Mouse (Mus musculus) G1E (cell line): Measurements from ENCODE around the gene Gria1. TPM values are rescaled to one million over a fixed set of nuclear protein-coding genes. Genes with fewer than 3 reads are reported as not detected.

Experiments used
- ATAC-seq: 2 replicates; pipeline ENCODE4 v1.8.0; 2016; ENCODE audit warnings: mild to moderate bottlenecking; ENCODE audit not compliant: insufficient number of reproducible peaks, poor library complexity, low FRiP score, severe bottlenecking; ENCODE audit errors: extremely low read depth
- DNase-seq: peaks from one replicate; pipeline ENCODE4 v3.0.0; 2012; ENCODE audit warnings: low spot score
- H3K27me3 ChIP-seq: 2 replicates; pipeline ENCODE4 v1.6.1; 2012; ENCODE audit warnings: mild to moderate bottlenecking, low read length, inconsistent platforms; ENCODE audit not compliant: insufficient read depth
- H3K36me3 ChIP-seq: replicated peaks from 2 replicates; pipeline ENCODE3; 2012; ENCODE audit warnings: mild to moderate bottlenecking, inconsistent platforms
- H3K4me1 ChIP-seq: 2 replicates; pipeline ENCODE4 v1.6.1; 2012; ENCODE audit warnings: low read depth, low read length, inconsistent platforms, mixed read lengths; ENCODE audit not compliant: insufficient read depth
- H3K4me3 ChIP-seq: 2 replicates; pipeline ENCODE4 v1.5.1; 2012; ENCODE audit warnings: low read depth, mild to moderate bottlenecking, inconsistent platforms, low read length, moderate library complexity, mixed read lengths
- H3K9me3 ChIP-seq: replicated peaks from 2 replicates; pipeline ENCODE4 v1.6.1; 2012; ENCODE audit warnings: inconsistent platforms
- CTCF ChIP-seq: IDR thresholded peaks from 2 replicates; pipeline ENCODE4 v1.5.1; 2012; ENCODE audit warnings: low read depth, low read length, inconsistent platforms, mixed read lengths
- GATA1 ChIP-seq: IDR thresholded peaks from 2 replicates; pipeline ENCODE4 v1.6.1; 2012; ENCODE audit warnings: borderline replicate concordance, low read length, inconsistent platforms, mixed read lengths
- GATA2 ChIP-seq: IDR thresholded peaks from 2 replicates; pipeline ENCODE4 v1.6.1; 2012; ENCODE audit warnings: low read depth, low read length, inconsistent platforms, borderline replicate concordance
- POLR2AphosphoS5 ChIP-seq: IDR thresholded peaks from 2 replicates; pipeline ENCODE4 v1.6.1; 2012; ENCODE audit warnings: low read depth, low read length, inconsistent platforms; ENCODE audit not compliant: insufficient replicate concordance
- TAL1 ChIP-seq: conservative IDR thresholded peaks from 2 replicates; pipeline ENCODE4 v1.6.1; 2012; ENCODE audit warnings: low read depth, low read length, inconsistent platforms, mixed read lengths
- polyA plus RNA-seq: library from polyadenylated mRNA; stranded (reverse); fragments of >175 nt; gene quantifications from 2 replicates; pipeline ENCODE4 v1.2.3, GENCODE M21; 2012
- total RNA-seq, 2 experiments: library from RNA; stranded (forward) in 1 of 2; stranded (reverse) in 1 of 2; fragments of 200-1000 nt in 1 of 2; fragments of >200 nt in 1 of 2; fragmentation: Nextera tagmentation in 1 of 2; gene quantifications; 2 replicates each; pipeline ENCODE4 v1.2.3; 2014 to 2017

Gria1 gene
- total and polyA plus RNA-seq, 3 experiments = 0.05 TPM; not detected in 2

DNA sequence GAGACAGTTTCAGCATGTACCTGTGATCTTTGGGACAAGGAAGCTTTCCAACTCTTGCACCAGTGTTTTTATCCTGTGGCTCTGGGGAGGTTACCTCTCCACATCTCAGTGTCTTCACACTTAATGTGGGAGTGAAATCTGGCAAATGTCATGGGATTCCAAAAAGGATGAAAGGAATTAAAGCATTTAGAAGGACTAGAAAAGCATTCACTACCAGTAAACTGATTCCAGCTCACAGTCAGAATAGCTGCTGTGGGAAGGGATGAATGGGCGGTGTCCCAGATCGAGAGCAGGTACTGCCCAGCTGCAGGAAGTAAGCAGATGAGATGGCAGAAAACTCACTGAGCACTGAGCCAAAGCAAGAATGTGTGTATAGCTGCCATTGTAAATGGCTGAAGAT lies 224.3 kb downstream of the Gria1 start:
- Histone ChIP-seq H3K36me3 (no peaks in the 10 kb centered on the region), H3K27me3 (no peaks in the 10 kb centered on the region)
- TF ChIP-seq TAL1 (no peak), CTCF (no peak), POLR2AphosphoS5 (no peak), GATA2 (no peak), GATA1 (no peak)

DNA sequence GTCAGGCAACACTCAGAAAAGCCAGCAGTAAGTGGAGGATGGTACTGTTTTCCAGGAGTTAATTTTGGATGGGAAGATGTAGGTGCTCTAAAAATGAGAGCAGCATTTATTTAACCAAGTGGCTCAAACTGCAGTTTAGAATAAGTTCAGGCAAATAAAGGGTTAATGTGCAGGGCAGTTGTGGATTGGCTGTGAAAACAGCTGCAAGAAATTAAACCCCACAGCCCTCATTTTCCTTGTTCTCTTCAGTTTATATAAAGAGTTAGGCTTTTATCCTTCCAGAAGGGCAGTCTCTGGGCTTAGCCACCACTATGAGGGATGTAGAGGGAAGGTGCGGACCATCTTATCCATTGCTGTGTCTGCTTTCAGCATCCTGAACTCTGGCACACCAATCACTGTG lies 225.2 kb downstream of the Gria1 start:
- Histone ChIP-seq H3K27me3 (no peaks in the 10 kb centered on the region), H3K9me3 (peaks cover 25% of the 10 kb centered on the region), H3K4me3 (no peak overlapping the region), H3K36me3 (no peaks in the 10 kb centered on the region), H3K4me1 (no peaks in the 10 kb centered on the region)
- ATAC-seq (no peak), DNase-seq (no peak)
- TF ChIP-seq POLR2AphosphoS5 = no peak
- TF ChIP-seq CTCF = no peak
- TF ChIP-seq TAL1 = no peak
- no peak for TF ChIP-seq GATA1
- no peak for TF ChIP-seq GATA2

More for the DNA sequence above, 224.3 kb downstream of the Gria1 start:
- ATAC-seq (no peak), DNase-seq (no peak)
- H3K4me3 ChIP-seq = no peak overlapping the region
- H3K9me3 ChIP-seq = peaks cover 31% of the 10 kb centered on the region
- no peaks in the 10 kb centered on the region for H3K4me1 ChIP-seq

- no peak overlapping the region for H3K4me3 ChIP-seq
- peaks cover 24% of the 10 kb centered on the region for H3K9me3 ChIP-seq
- TF ChIP-seq CTCF (no peak), POLR2AphosphoS5 (no peak), GATA1 (no peak), GATA2 (no peak), TAL1 (no peak)
- H3K27me3 ChIP-seq = no peaks in the 10 kb centered on the region
- no peak for DNase-seq
- no peak for ATAC-seq
- no peaks in the 10 kb centered on the region for H3K4me1 ChIP-seq
- H3K36me3 ChIP-seq = no peaks in the 10 kb centered on the region
These were observed 228.6 kb downstream of the Gria1 start for GRCm38 (mm10) chr11:57239758-57240157.

DNA sequence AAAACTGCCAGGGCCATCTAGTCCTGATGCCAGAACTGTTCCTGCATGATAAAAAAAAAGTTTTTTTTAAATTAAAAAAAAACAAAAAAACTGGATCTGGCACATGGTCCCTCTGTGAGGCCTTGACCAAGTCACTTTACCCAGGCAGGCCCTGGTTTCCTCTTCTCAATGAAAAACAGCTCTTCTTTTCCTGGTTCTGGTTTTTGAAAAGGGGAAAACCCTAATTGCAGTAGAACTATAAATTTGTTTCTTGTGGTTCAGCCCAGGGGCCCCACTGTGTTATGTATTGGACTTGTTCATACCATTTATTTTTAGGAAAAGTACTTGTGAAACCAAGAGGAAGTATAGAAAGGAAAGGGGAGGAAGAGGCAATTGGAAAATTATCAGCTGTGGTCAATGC lies 232.6 kb downstream of the Gria1 start:
- DNase-seq = no peak
- TF ChIP-seq GATA2 = no peak
- no peak for TF ChIP-seq POLR2AphosphoS5
- TF ChIP-seq CTCF = no peak
- TF ChIP-seq TAL1 = no peak
- ATAC-seq = no peak

GRCm38 (mm10) chr11:57244543-57244942 lies 233.4 kb downstream of the Gria1 start:
- TF ChIP-seq POLR2AphosphoS5 (no peak), GATA1 (no peak), CTCF (no peak), GATA2 (no peak), TAL1 (no peak)
- DNase-seq = no peak
- Histone ChIP-seq H3K9me3 (peaks cover 15% of the 10 kb centered on the region), H3K4me1 (no peaks in the 10 kb centered on the region), H3K4me3 (no peak overlapping the region), H3K27me3 (no peaks in the 10 kb centered on the region), H3K36me3 (no peaks in the 10 kb centered on the region)
- ATAC-seq = no peak

More for the DNA sequence above, 232.6 kb downstream of the Gria1 start:
- no peaks in the 10 kb centered on the region for H3K36me3 ChIP-seq
- H3K9me3 ChIP-seq = peaks cover 14% of the 10 kb centered on the region
- H3K27me3 ChIP-seq = no peaks in the 10 kb centered on the region
- H3K4me3 ChIP-seq = no peak overlapping the region
- no peaks in the 10 kb centered on the region for H3K4me1 ChIP-seq

- Histone ChIP-seq H3K4me1 (no peaks in the 10 kb centered on the region), H3K27me3 (no peaks in the 10 kb centered on the region), H3K4me3 (no peak overlapping the region), H3K36me3 (no peaks in the 10 kb centered on the region), H3K9me3 (peaks cover 29% of the 10 kb centered on the region)
- TF ChIP-seq GATA2 = no peak
- DNase-seq (no peak), ATAC-seq (no peak)
These were observed 237.7 kb downstream of the Gria1 start for GRCm38 (mm10) chr11:57248870-57249269.

DNA sequence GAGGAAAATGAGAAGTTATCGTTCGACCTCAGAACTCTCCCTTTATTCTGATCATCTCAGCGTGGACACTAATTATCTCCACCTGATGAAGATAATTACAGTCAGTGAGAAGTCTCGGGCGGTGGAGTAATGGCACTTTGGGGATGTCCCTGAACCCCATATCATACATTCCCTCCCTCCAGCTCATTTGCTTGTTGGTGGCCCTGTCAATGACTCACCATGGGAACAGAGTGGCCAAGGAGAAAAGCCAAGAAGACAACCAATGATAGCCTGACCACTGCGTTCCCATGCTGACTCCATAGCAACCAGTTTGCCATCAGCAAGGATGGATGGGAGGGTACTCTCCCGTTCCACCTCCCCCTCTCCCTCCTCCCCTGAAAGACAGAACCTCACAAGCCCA lies 238.9 kb downstream of the Gria1 start:
- H3K27me3 ChIP-seq = no peaks in the 10 kb centered on the region
- no peaks in the 10 kb centered on the region for H3K4me1 ChIP-seq
- H3K4me3 ChIP-seq = no peak overlapping the region
- no peaks in the 10 kb centered on the region for H3K36me3 ChIP-seq
- H3K9me3 ChIP-seq = peaks cover 24% of the 10 kb centered on the region
- DNase-seq = no peak
- TF ChIP-seq GATA1 = no peak
- TF ChIP-seq CTCF = no peak
- no peak for TF ChIP-seq GATA2
- no peak for TF ChIP-seq POLR2AphosphoS5
- no peak for TF ChIP-seq TAL1
- ATAC-seq = no peak
